Mouse (Mus musculus) midbrain, embryonic 11.5 days (tissue): Measurements from ENCODE around the gene Trdmt1. TPM values are rescaled to one million over a fixed set of nuclear protein-coding genes. Genes with fewer than 3 reads are reported as not detected.

Source experiments
- ATAC-seq: fragments of 200-750 bp; cut with Nextera tagmentation; 2 replicates; pipeline ENCODE4 v1.8.0; 2017; ENCODE audit warnings: moderate TSS enrichment, moderate library complexity; ENCODE audit not compliant: low FRiP score
- DNase-seq: peaks from one replicate; pipeline ENCODE4 v3.0.0; 2015; ENCODE audit warnings: low spot score; ENCODE audit errors: missing footprints
- H3K27ac ChIP-seq: fragments of 300-500 bp; sonication (generic); 2 replicates; pipeline ENCODE4 v1.5.1; 2014; ENCODE audit warnings: low read depth, low read length
- H3K27me3 ChIP-seq: fragments of 300-500 bp; sonication (generic); 2 replicates; pipeline ENCODE4 v1.6.1; 2014; ENCODE audit warnings: mild to moderate bottlenecking, low read length, moderate library complexity, mixed read lengths; ENCODE audit not compliant: control insufficient read depth, insufficient read depth
- H3K36me3 ChIP-seq: fragments of 300-500 bp; sonication (generic); 2 replicates; pipeline ENCODE4 v1.6.1; 2014; ENCODE audit warnings: mild to moderate bottlenecking, low read length, moderate library complexity, mixed read lengths; ENCODE audit not compliant: control insufficient read depth, insufficient read depth
- H3K4me1 ChIP-seq: fragments of 300-500 bp; sonication (generic); 2 replicates; pipeline ENCODE4 v1.6.1; 2014; ENCODE audit warnings: low read length; ENCODE audit not compliant: control insufficient read depth, insufficient read depth
- H3K4me2 ChIP-seq: fragments of 300-500 bp; sonication (generic); 2 replicates; pipeline ENCODE4 v1.6.1; 2014; ENCODE audit warnings: mild to moderate bottlenecking, moderate library complexity
- H3K4me3 ChIP-seq: fragments of 300-500 bp; sonication (generic); 2 replicates; pipeline ENCODE4 v1.5.1; 2014; ENCODE audit warnings: low read depth, low read length
- H3K9ac ChIP-seq: fragments of 300-500 bp; sonication (generic); 2 replicates; pipeline ENCODE4 v1.6.1; 2014; ENCODE audit warnings: low read length
- H3K9me3 ChIP-seq: fragments of 300-500 bp; sonication (generic); 2 replicates; pipeline ENCODE4 v1.6.1; 2016; ENCODE audit warnings: low read length; ENCODE audit not compliant: control insufficient read depth
- WGBS: fragments of 180-500 bp; shearing (Covaris S2); extraction: QIAGEN DNeasy Blood & Tissue Kit; methylation state at CpG from one replicate; pipeline ENCODE4 v1.1.7; 2014; 5-methylcytosine and 5-hydroxymethylcytosine counted together
- polyA plus RNA-seq: library from polyadenylated mRNA; unstranded; fragments of >200 nt; fragmentation: Nextera tagmentation; extraction: Ambion mirVana; gene quantifications from 2 replicates; pipeline ENCODE4 v1.2.1, GENCODE M21; 2014

Trdmt1 gene
- polyA plus RNA-seq, 1 experiment from 2014 or later = 12.7 TPM

- Histone ChIP-seq H3K4me2 (no peak overlapping the region), H3K9ac (no peak overlapping the region), H3K9me3 (no peaks in the 10 kb centered on the region), H3K27me3 (no peaks in the 10 kb centered on the region), H3K36me3 (no peaks in the 10 kb centered on the region), H3K4me3 (no peak overlapping the region), H3K4me1 (no peaks in the 10 kb centered on the region), H3K27ac (no peak overlapping the region)
- ATAC-seq = peak; percentile 70; the same call in 1 of the 2 replicates
- DNase-seq = no peak
- 64% methylated on average over 8 of the region's 8 CpGs for WGBS
These were observed 20.7 kb downstream of the Trdmt1 start for GRCm38 (mm10) chr2:13523540-13524456.

DNA sequence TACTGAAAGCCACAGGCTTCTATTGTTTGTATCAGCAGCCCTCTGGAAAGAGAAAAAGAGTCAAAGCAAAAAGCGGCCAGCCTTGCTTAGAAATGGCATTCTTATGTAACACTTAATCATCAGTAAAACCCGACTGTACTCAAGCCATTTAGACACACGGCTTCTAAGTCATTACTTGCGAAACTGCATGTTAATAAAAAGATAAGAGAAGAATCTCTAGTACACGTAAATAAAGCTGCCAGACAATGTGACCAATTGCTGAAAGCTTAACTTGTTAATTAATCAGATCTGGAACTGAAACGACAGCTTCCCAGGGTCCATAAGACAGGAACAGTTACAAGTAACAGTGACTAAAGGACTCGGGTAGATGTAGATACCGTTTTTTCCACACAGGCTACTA lies 22.4 kb downstream of the Trdmt1 start:
- Histone ChIP-seq H3K27ac (no peak overlapping the region), H3K9me3 (no peaks in the 10 kb centered on the region), H3K4me1 (no peaks in the 10 kb centered on the region), H3K36me3 (no peaks in the 10 kb centered on the region), H3K4me2 (no peak overlapping the region), H3K9ac (no peak overlapping the region), H3K4me3 (no peak overlapping the region), H3K27me3 (no peaks in the 10 kb centered on the region)
- 59% methylated on average over 8 of the region's 8 CpGs for WGBS
- ATAC-seq (no peak), DNase-seq (no peak)

- H3K27ac ChIP-seq = no peak overlapping the region
- WGBS = 34% methylated on average over 4 of the region's 4 CpGs
- no peak for ATAC-seq
These were observed 29.5 kb downstream of the Trdmt1 start for GRCm38 (mm10) chr2:13514949-13515348.

GRCm38 (mm10) chr2:13502717-13503116 lies 41.8 kb downstream of the Trdmt1 start:
- 88% methylated on average over 2 of the region's 2 CpGs for WGBS
- Histone ChIP-seq H3K4me3 (no peak overlapping the region), H3K36me3 (no peaks in the 10 kb centered on the region), H3K9ac (no peak overlapping the region), H3K27ac (no peak overlapping the region), H3K4me2 (no peak overlapping the region), H3K27me3 (no peaks in the 10 kb centered on the region), H3K4me1 (no peaks in the 10 kb centered on the region), H3K9me3 (no peaks in the 10 kb centered on the region)
- ATAC-seq (no peak), DNase-seq (no peak)

More at GRCm38 (mm10) chr2:13514949-13515348, 29.5 kb downstream of the Trdmt1 start:
- H3K9ac ChIP-seq = no peak overlapping the region
- no peak overlapping the region for H3K4me2 ChIP-seq
- no peak overlapping the region for H3K4me3 ChIP-seq
- no peaks in the 10 kb centered on the region for H3K4me1 ChIP-seq
- DNase-seq = no peak
- no peaks in the 10 kb centered on the region for H3K9me3 ChIP-seq
- H3K27me3 ChIP-seq = no peaks in the 10 kb centered on the region
- no peaks in the 10 kb centered on the region for H3K36me3 ChIP-seq

- DNase-seq (no peak), ATAC-seq (no peak)
- no peak overlapping the region for H3K9ac ChIP-seq
- no peak overlapping the region for H3K27ac ChIP-seq
- H3K36me3 ChIP-seq = no peaks in the 10 kb centered on the region
- H3K4me3 ChIP-seq = no peak overlapping the region
- no peaks in the 10 kb centered on the region for H3K9me3 ChIP-seq
- no peak overlapping the region for H3K4me2 ChIP-seq
- no peaks in the 10 kb centered on the region for H3K4me1 ChIP-seq
- WGBS = 19% methylated on average over 5 of the region's 5 CpGs
- no peaks in the 10 kb centered on the region for H3K27me3 ChIP-seq
These were observed 42.9 kb downstream of the Trdmt1 start for GRCm38 (mm10) chr2:13501553-13501952.

DNA sequence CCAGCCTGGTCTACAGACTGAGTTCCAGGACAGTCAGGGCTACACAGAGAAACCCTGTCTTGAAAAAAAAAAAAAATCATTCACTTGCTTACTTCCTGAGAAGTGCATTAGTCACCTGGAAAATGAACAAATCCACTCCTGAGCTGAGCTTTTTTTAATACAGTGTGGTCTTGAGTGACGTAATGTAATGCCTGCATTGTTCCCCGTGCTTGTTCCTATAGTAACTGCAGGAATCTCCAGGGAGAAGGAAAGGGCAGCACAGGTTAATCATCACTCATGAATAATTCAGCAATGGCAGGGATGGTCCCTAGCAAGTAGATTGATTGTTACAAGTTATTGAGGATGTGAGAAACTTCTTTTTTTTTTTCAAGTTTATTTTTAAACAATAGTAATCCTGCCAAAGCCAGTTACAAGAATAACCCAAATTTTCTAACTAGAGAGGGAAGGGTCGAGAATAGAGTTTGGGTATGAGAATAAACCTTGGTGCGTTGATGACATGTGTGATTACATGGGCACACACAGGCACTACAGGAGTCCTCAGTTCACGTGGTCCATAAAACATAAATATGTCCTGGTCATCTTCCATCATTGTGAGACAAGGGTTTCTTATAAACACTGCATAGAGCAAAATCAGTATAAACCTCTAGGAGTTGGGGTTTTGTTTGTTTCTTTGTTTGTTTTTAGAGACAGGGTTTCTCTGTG lies 44.0 kb downstream of the Trdmt1 start:
- ATAC-seq (peak; percentile 94), DNase-seq (peak; percentile 94)
- no peaks in the 10 kb centered on the region for H3K36me3 ChIP-seq
- no peak overlapping the region for H3K27ac ChIP-seq
- H3K27me3 ChIP-seq = no peaks in the 10 kb centered on the region
- 34% methylated on average over 5 of the region's 5 CpGs for WGBS
- H3K4me3 ChIP-seq = no peak overlapping the region
- H3K9ac ChIP-seq = no peak overlapping the region
- H3K9me3 ChIP-seq = no peaks in the 10 kb centered on the region
- no peak overlapping the region for H3K4me2 ChIP-seq
- H3K4me1 ChIP-seq = no peaks in the 10 kb centered on the region

- Histone ChIP-seq H3K4me1 (no peaks in the 10 kb centered on the region), H3K36me3 (no peaks in the 10 kb centered on the region), H3K4me3 (no peak overlapping the region), H3K27ac (no peak overlapping the region), H3K4me2 (no peak overlapping the region), H3K9me3 (no peaks in the 10 kb centered on the region), H3K27me3 (no peaks in the 10 kb centered on the region), H3K9ac (no peak overlapping the region)
- no peak for DNase-seq
- no peak for ATAC-seq
- 89% methylated on average over 7 of the region's 7 CpGs for WGBS
These were observed 45.3 kb downstream of the Trdmt1 start for GRCm38 (mm10) chr2:13499196-13499595.

GRCm38 (mm10) chr2:13496087-13496486 lies 48.4 kb downstream of the Trdmt1 start:
- 90% methylated on average over 2 of the region's 2 CpGs for WGBS
- Histone ChIP-seq H3K4me3 (no peak overlapping the region), H3K9ac (no peak overlapping the region), H3K36me3 (no peaks in the 10 kb centered on the region), H3K4me2 (no peak overlapping the region), H3K27ac (no peak overlapping the region), H3K9me3 (no peaks in the 10 kb centered on the region), H3K27me3 (no peaks in the 10 kb centered on the region), H3K4me1 (peaks cover 7% of the 10 kb centered on the region)
- DNase-seq (no peak), ATAC-seq (no peak)

- no peak overlapping the region for H3K4me3 ChIP-seq
- ATAC-seq (no peak), DNase-seq (no peak)
- no peak overlapping the region for H3K27ac ChIP-seq
- peaks cover 7% of the 10 kb centered on the region for H3K4me1 ChIP-seq
- H3K27me3 ChIP-seq = no peaks in the 10 kb centered on the region
- no peak overlapping the region for H3K9ac ChIP-seq
- no peaks in the 10 kb centered on the region for H3K9me3 ChIP-seq
- WGBS = 84% methylated on average over 4 of the region's 4 CpGs
- no peak overlapping the region for H3K4me2 ChIP-seq
- H3K36me3 ChIP-seq = no peaks in the 10 kb centered on the region
These were observed 51.5 kb downstream of the Trdmt1 start for GRCm38 (mm10) chr2:13492927-13493326.
